Mouse (Mus musculus) MEL-GATA-1-ER (cell line): ENCODE measurements around the gene Cpe.

Experiments used
- DNase-seq: peaks from one replicate; pipeline ENCODE4 v3.0.0-alpha.2; 2012; ENCODE audit warnings: low read depth; ENCODE audit errors: extremely low read depth

The Cpe gene

DNA sequence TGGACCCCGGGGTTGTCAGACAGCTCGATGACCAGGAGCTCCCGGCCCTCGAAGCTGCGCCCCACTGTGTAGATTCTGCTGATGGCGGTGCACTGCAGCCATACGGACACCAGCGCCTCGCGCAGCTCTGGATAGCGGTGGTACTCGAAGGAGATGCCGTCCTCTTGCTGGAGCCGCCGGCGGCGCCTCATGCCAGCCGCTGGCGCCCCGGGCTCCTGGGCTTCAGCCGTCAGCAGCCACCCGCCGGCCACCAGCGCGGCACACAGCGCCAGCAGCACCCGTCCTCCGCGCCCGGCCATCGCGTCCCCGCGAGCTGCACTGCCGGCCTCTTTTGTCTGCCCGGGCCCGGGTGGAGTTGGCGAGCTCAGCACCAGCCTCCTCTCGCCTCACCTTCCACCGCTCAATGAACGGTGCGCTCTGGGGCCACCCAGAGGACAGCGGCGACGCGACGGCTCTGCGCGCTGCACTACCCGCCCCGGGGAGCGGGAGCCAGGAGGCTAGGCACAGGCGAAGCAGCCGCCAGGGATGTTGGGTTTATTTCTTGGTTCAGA, at the start of gene Cpe:
Cpe (minus strand) TSS at position 404 of the 551 bp plus-strand sequence.
- DNase-seq = no peak

DNA sequence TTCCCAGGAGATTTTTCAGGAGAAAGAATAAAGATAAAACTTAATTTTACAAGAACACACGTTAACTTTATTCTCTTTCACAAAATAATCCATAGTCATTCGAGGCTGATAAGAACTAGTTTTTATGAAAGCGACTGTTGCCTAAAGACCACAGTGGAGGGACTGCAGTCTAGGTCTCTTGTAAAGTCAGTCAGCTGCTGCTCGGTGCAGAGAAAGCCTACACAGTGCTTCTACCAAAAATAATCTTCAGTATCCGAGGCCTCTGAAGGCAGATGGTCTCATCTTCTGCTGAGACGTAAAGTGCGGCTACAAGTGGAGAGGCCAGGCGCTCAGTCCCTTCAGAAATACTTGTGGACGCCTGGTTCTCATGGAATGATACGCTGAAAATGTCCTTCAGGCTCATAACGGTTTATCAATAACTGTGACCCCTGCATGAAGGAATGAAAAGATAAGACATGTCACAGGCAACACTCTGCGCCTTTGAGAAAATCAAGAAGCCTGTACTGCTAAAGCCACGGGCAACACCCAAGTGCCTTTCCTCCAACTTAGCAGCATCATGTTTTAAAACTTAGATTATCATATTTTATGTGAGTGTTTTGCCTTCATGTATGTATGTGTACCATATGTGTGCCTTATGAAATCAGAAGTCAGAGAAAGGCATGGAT, 47.8 kb upstream of the Cpe start:
- DNase-seq = no peak

DNA sequence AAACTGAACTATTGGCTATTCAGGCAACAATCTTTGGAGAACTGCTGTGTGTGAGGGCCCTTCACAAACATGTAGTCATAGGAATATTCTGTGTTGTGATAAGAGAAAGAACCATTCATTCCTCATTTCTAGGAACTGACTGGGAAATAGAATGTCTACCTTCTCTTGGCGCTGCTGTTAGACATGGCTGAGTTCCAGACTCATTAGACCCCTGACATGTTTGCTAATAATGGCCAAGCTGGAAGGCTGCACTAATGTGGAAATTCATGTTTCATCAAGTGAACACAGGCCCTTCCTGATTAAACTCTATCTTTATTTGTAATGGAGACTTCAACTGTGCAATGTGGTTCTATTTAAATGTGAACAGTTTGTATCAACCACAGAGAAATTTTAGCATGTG, 46.1 kb upstream of the Cpe start:
- no peak for DNase-seq

DNA sequence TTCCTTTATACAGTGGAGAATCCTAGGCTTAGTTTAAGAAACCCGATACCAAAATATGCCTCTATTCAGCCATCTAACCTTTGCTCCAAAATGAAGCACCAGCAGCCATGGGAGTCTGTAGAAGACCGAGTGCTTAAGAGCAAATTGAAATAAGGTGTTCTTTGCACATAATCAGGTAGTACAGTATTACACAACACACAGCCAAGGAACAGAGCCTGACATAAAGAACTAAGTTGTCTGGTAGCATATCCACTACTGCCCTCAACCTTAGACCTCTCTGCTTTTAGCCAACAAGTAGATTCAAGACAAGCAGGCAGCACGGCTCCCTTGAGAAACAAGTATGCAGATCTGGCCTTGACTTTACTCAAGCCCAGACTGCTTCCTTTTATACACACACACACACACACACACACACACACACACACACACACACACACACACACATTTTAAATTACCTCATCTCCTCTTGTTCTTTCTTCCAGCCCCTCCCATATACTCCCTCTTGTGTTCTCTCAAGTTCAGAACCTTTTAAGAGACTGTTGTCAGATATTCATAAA, 44.0 kb upstream of the Cpe start:
- DNase-seq = no peak

DNA sequence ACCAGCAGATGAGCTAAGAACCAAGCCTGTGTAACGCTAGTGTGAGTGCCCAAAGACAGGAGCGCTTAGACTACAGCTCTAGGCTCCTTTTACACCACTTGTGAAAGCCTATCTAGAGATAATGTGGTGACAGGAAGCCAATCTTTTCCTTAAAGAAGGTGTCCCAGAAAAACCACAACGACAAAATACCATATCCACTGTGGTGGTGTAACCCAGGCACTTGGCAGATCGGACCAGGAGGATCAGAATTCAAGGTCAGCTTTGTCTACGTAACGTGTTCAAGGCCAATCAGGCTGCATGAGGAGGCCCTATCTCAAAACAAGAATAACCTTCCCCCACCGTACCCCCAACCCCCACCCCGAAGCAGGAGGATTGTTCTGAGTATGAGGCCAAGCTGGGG, 42.3 kb upstream of the Cpe start:
- DNase-seq = peak; percentile 39

DNA sequence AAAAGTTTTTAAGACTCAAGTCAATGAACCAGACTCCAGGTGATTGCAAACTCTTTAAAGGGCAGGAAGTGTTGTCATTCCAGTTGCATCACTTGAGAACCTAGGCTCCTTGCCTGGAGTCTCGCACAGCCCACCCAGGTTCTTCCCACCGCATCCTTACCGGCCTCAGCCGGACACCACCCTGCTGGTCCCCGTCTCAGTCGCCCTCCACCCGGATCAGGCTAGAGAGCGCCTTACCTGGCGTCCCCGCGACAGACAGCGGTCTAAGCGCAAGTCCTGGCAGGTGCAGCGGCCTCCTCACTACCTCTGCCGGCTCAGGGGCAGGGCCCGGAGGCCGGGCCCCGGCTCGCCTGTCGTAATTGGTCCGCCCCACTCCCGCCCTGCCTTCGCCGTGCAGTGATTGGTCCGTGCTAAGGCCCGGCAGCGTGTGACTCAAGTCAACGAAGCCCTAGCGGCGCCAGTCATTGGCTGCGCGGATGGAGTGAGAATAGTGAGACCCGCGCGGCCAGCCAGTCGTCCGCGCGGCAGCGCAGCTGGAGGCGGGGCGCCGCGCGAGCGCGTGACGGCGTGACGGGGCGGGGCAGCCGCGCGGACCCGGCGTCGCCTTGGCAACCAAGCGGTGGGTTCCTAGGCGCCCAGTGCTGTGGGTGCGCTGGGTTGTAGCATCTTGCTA, 40.6 kb upstream of the Cpe start, which contains the start of gene Msmo1:
Msmo1 (minus strand) TSS at position 522 of the 673 bp plus-strand sequence.
- peak; percentile 93 for DNase-seq

DNA sequence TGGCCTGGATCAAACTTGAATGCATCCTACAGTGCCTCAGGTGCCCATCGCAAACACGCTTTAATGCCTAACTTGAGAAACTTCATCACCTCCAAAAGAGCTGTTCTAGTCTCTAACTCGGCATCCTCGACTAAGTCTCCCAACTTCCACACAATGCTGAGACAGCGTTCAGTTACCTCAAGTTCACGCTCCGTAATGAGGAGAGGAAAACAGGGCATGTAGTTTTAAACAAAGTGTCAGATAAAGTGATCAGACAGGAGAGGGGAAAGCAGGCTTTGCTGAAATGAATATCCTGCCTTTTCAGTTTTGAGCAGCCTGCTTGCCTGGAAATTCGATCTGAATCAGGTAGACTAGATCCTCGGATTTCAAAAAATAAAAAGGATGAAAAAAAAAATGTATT, 39.7 kb upstream of the Cpe start:
- DNase-seq = no peak

DNA sequence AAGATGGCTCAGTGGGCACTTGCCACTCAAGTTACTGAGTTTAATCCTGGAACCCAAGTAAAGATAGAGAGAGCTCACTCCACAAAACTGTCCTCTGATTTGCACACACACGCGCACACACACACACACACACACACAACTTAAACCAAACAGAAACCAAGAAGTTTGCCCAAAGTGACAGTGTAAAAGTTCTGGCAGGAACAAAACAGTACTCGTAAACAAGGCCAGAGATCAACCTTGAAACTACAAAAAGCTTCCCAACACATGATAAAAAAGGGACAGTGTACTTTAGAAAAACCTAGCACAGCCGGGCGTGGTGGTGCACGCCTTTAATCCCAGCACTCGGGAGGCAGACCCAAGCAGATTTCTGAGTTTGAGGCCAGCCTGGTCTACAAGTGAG, 35.3 kb upstream of the Cpe start:
- DNase-seq = no peak

DNA sequence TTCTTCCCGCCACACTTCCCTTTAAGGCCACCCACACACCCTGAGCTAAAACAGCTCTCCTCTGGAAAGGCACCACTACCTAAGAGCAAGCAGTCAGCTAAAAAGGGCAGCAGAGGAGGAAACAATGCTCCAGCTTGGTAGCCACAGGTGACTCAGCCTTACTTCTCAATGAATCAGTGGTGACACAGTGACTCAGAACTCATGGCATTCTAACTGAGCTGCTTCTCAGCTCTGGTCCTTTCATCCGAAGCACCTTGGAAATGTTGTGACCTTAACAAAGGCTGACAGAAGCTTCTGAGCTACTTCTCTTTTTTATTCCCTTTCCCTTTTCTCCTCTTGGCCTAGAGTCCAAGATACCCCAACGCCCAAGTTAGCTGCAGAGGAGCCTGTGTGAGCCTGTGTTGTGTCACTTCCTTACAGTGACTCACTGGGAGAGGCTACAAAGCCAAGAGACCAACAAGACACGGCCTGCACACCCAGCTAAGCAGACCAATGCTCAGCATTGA, 33.4 kb upstream of the Cpe start:
- no peak for DNase-seq

DNA sequence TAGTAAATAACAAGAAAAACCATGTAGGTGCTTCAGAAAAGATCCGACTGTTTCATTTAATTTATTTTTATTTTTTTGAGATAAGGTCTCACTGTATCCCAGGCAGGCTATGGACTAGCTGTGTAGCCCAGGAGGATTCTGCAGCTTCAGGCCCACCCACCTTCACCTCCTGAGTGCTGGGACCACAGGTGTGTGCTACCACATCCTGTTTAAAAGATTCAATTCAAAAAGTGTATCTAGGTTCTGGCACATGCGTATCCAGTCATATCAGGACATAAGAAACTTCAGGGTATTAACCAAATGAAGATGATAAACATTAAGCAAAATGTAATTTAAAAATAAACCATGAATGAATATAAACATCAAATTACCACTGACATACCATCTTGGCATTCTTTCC, 30.4 kb upstream of the Cpe start:
- DNase-seq = no peak

DNA sequence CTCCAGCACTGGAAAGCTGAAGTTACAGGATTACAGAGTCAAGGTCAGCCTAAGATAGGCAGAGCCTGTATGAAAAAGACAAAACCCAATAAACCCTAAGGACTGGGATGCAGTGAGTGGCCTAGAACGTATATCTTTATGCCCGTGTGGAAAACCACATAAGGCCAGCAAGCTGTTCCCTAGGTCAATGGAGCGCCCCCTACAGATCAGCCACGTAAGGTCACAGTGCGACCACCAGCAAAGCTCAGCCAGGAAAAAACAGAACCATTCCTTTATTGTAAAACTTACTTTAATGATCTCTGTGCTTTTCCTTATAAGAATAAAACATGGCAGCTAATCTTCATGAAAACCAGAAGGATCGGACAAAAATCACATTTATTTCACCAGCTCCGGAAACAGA, 25.0 kb upstream of the Cpe start:
- DNase-seq = no peak

DNA sequence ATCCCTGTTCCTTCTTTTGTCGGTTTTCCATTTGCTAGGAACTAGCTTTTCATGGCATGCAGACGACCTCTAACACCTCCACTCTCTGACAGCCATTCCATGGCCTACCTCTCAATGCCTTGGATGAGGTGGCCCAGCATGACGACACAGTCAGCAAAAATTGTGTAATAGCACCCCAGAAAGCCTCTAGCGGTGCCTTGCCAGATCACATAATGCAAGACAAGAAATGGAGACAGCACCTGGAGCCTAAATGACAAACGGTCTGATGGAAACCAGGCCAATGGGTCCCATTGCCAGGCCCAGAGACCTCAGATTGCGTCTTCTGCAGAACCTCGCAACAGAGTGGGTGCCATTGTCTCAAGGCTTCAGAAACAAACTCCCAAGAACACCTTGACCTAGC, 19.6 kb upstream of the Cpe start:
- no peak for DNase-seq

DNA sequence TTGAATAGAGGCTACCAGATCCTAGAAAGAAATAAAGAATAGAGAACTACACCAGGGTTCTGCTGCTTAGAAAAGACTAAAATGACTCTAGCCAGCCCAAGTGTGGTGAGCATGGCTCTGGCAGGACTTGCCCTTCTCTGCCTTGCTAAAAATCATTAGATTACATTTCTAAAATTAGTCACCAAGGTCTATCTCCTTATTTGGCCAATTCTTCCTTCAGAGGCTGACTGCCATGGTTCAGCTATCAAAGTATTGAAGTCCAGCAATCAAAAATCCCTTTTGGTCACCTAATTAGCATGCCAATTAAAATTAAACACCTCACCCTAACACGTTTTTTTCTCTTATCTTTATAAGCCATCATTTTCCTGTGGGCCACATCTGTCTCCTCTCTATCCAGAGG, 18.7 kb upstream of the Cpe start:
- no peak for DNase-seq

DNA sequence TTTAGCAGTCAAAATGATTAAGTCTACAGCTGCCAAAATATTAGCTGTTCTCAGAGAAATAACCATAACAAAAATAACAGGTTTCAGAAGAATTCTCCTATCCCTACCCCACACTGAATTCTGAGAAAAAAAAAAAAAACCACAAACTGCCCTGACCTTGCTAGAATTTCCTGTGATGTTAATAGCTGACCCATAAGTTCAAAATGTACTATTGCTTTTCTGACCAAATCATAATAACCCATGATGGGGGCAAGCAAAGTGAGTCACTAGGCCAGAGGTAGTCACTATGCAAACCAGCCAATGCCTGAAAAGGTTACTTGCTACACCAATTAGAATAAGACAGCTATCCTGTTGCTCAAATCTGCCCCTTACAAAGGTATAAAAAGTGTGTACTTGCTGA, 14.6 kb upstream of the Cpe start:
- no peak for DNase-seq

DNA sequence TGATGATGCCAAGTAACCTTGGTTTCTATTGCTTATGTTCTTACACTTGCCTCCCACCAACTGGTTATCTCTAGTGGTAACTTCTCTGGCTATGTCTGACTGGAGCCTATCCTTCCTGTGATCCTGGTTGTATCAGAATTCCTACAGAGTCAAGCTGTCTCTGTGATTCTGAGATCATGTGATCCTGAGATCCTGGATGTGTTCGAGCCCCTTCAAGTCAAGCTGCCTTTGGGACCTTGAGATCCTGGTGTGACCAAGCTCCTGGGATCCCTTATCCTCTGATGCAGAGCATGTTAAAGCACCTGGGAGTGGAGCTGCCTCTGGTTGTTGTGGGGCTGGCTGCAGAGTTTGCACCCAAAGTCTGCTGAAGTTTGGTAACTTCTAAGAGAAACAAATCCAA, 10.3 kb upstream of the Cpe start:
- DNase-seq = no peak

DNA sequence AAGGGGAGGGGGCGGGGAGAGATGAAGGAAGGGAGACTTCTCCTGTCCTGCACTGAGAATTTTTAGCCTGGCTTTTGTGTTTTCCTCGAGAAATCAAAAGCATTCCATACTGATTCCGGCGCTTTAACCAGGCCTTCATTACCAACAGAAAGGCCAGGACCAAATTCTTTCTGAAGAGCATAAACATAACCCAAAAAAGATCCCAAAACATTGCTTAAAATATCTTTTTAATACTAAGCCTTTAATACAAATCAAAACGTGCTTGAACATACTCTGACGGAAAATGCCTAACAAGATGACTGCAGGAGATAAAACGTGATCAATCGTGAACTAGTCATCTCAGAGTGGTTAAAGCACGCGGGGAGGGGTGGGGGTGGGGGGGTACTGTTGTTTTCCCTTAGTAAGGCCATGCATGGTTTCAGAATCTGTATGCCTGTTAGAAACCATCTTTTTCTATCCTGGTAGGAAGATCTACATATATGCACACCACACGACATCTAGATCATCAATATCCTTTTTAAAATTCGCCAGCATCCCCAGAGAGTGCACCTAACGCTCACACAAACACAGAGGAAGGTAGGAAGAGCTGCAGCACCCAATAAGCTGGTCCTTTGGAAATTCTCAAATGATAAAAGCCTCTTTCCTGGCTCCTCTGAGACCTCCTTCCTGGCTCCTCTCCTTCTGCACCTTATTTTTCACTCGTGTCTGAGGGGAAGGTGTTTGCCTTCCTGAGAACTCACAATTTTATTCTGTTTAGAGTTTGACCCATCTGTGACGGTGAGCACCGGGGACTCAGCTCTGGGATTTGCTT, 1.1 kb downstream of the Cpe start:
- DNase-seq = no peak

DNA sequence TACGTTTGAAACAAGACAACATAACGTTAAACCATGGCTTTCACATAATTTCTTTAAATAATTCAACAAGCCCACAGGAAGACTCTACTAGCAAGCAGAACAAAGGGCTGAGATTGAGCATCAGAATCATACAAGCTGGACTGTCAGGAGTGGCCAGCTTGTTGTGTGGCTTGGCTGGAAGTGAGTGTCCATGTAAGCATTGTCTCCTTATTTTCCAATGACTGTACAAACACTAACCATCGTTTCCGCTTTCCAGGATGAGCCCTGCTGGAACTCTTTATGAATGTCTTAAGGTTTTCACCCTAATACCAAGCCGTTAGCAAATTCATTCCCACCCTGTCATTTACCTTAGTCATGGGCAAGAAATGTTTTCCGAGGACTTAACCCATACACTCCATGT, 2.0 kb downstream of the Cpe start:
- DNase-seq = no peak

DNA sequence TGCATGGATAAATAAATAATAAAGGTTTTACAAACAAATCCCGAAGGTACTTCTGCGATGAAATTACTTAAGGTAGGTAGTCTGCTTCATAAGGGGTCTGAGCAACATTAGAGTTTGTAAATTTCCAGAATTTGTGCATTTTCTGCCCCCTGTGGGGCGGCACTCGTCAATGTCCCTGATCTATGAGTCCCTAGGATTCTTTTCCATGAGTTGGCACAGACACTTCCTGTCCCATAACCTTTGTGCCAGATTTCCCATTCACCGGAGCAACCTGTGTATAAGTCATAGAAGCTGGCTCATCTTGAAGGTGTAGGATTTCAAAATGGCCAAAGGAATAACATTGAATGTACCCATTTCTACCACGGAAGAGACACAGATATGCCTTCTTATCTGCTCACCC, 2.5 kb downstream of the Cpe start:
- DNase-seq = no peak

DNA sequence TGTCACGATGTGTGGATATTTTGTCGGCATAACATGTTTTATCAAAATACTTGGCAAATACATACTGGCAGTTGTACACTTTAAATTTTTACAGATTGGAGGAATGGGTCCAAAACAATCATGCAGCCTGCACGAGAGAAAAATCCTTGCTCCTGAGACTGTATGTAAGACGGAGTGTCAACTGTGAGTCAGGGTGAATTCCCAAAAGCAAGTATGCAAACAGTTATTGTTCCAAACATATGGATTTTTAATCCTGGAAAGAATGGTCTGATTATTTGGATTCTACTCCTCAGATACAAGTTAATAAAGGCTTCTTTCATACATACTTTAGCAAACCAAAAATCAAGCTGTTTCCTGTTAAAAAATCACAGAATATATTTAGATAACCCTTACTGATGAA, 4.1 kb downstream of the Cpe start:
- DNase-seq = no peak

DNA sequence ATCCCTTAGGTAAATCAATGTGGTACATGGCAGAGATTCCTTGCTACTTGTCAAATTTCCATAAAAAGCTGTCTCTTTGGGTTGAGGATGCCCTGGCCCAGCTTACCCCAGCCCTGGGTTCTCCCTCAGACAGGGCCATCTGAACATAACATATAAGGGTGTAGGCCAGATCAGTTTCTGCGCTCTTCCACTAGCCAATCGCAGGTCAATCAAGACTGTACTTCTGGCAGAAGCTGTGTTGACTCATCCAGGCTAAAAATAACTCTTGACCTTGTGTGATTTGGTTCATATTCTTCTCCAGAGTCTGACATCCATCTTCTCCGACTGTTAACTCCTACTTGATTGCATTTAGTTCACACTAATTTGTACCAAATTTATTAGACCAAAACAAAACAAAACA, 4.7 kb downstream of the Cpe start:
- no peak for DNase-seq

DNA sequence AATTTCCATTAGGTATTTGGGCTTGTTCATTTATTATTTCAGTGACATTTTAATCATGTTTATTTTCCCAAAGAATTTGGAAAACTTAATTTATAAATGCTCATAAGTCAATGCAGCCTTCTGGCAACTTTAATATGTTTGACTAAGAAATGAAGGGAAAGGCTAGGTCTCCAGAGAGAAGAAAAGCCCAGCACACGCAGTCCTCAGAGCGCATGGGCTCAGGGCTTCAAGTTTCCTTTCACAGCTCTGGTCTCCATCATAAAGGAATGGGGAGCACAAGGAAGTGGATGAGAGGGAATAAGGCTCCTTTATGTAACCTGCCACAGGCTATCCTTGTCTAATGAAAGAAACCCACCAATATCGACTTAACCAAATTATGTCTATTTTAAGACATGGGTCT, 10.4 kb downstream of the Cpe start:
- DNase-seq = no peak

DNA sequence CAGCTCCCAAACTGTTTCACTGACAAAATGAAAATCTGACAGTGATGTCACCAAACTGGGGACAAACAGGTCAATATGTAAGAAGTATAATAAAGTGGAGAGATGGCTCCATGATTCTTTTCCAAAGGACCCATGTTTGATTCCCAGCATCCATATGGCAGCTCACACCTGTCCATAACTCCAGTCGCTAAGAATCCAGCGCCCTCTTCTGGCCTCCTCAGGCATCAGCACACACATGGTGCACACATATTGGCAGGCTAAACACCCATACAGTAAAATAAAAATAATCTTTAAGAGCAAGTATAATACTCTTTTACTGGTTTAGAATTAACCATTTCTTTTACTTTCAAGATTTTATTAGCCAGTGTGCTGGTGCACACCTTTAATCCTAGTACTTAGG, 16.5 kb downstream of the Cpe start:
- DNase-seq = no peak
